Mouse (Mus musculus) liver, embryonic 12.5 days (tissue): Measurements from ENCODE around the gene Ptch1. TPM values are rescaled to one million over a fixed set of nuclear protein-coding genes. Genes with fewer than 3 reads are reported as not detected.

Experiments used
- ATAC-seq: fragments of 200-750 bp; cut with Nextera tagmentation; 2 replicates; pipeline ENCODE4 v1.8.0; 2017; ENCODE audit warnings: moderate number of reproducible peaks, mild to moderate bottlenecking, moderate library complexity
- H3K27ac ChIP-seq: fragments of 300-500 bp; sonication (generic); 2 replicates; pipeline ENCODE4 v1.5.1; 2016; ENCODE audit warnings: mild to moderate bottlenecking
- H3K27me3 ChIP-seq: fragments of 300-500 bp; sonication (generic); replicated peaks from 2 replicates; pipeline ENCODE4 v1.6.1; 2016; ENCODE audit warnings: mild to moderate bottlenecking, moderate library complexity
- H3K36me3 ChIP-seq: fragments of 300-500 bp; sonication (generic); 2 replicates; pipeline ENCODE4 v1.6.1; 2016; ENCODE audit warnings: mild to moderate bottlenecking, moderate library complexity
- H3K4me1 ChIP-seq: fragments of 300-500 bp; sonication (generic); 2 replicates; pipeline ENCODE4 v1.6.1; 2016
- H3K4me2 ChIP-seq: fragments of 300-500 bp; sonication (generic); 2 replicates; pipeline ENCODE4 v1.6.1; 2016; ENCODE audit warnings: mild to moderate bottlenecking, moderate library complexity
- H3K4me3 ChIP-seq: fragments of 300-500 bp; sonication (generic); 2 replicates; pipeline ENCODE4 v1.5.1; 2016; ENCODE audit warnings: mild to moderate bottlenecking, moderate library complexity
- H3K9ac ChIP-seq: fragments of 300-500 bp; sonication (generic); 2 replicates; pipeline ENCODE4 v1.6.1; 2016; ENCODE audit warnings: mild to moderate bottlenecking, moderate library complexity
- H3K9me3 ChIP-seq: fragments of 300-500 bp; sonication (generic); replicated peaks from 2 replicates; pipeline ENCODE4 v1.6.1; 2016; ENCODE audit warnings: mild to moderate bottlenecking, moderate library complexity
- WGBS: fragments of 180-500 bp; shearing (Covaris S2); methylation state at CpG from one replicate; pipeline ENCODE4 v1.1.7; 2016; ENCODE audit not compliant: insufficient replicate concordance; 5-methylcytosine and 5-hydroxymethylcytosine counted together
- polyA plus RNA-seq: library from polyadenylated mRNA; unstranded; fragments of >200 nt; fragmentation: Nextera tagmentation; extraction: Ambion mirVana; gene quantifications from 2 replicates; pipeline ENCODE4 v1.2.1, GENCODE M21; 2016

Ptch1 gene
- polyA plus RNA-seq, 1 experiment from 2014 or later = 7.0 TPM

- peaks cover 99% of the 10 kb centered on the region for H3K36me3 ChIP-seq
Measured at GRCm38 (mm10) chr13:63528164-63528675, 45.2 kb downstream of the Ptch1 start.

DNA sequence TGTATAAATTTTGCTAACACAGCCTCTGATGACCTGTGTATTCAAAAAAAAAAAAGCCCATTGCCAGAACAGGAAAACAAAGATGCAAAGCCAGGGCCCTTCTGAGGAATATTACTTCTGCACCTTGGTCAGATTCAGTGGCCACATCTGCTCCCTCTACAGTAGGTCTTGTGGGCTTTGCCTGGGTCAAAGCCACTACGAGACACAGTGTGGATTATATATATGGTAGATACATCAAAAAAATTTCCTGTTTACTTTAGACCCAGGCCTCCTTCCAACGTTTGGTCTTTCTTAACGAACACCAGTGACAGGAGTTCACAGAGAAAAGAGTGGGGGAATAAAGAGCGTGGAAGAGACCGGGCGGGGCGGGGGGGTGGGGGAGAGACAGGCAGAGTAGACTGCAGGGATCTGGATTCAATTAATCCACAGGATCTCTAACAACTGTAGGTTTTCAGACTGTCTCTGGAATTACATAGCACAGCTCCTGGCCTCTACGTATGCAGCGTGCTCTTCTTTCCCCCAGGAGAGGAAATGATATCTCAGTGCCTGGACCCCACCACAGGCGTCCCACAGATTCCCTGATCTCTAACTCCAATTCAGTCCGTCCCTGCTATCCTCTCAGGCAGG is 47.7 kb downstream of the Ptch1 start:
- no peaks in the 10 kb centered on the region for H3K27me3 ChIP-seq
- no peak for ATAC-seq
- H3K4me3 ChIP-seq = no peak overlapping the region
- no peaks in the 10 kb centered on the region for H3K9me3 ChIP-seq
- H3K4me2 ChIP-seq = no peak overlapping the region
- peaks cover 29% of the 10 kb centered on the region for H3K4me1 ChIP-seq
- H3K9ac ChIP-seq = no peak overlapping the region
- no peak overlapping the region for H3K27ac ChIP-seq
- 78% methylated on average over 11 of the region's 11 CpGs for WGBS
- peaks cover 96% of the 10 kb centered on the region for H3K36me3 ChIP-seq

More at GRCm38 (mm10) chr13:63528164-63528675, 45.2 kb downstream of the Ptch1 start:
- no peak overlapping the region for H3K27ac ChIP-seq
- H3K4me3 ChIP-seq = no peak overlapping the region
- no peaks in the 10 kb centered on the region for H3K9me3 ChIP-seq
- peaks cover 29% of the 10 kb centered on the region for H3K4me1 ChIP-seq
- peak; percentile 66; the same call in 1 of the 2 replicates for ATAC-seq
- H3K9ac ChIP-seq = no peak overlapping the region
- H3K27me3 ChIP-seq = no peaks in the 10 kb centered on the region
- H3K4me2 ChIP-seq = no peak overlapping the region; the same call in 1 of the 2 replicates
- 16% methylated on average over 5 of the region's 5 CpGs for WGBS

DNA sequence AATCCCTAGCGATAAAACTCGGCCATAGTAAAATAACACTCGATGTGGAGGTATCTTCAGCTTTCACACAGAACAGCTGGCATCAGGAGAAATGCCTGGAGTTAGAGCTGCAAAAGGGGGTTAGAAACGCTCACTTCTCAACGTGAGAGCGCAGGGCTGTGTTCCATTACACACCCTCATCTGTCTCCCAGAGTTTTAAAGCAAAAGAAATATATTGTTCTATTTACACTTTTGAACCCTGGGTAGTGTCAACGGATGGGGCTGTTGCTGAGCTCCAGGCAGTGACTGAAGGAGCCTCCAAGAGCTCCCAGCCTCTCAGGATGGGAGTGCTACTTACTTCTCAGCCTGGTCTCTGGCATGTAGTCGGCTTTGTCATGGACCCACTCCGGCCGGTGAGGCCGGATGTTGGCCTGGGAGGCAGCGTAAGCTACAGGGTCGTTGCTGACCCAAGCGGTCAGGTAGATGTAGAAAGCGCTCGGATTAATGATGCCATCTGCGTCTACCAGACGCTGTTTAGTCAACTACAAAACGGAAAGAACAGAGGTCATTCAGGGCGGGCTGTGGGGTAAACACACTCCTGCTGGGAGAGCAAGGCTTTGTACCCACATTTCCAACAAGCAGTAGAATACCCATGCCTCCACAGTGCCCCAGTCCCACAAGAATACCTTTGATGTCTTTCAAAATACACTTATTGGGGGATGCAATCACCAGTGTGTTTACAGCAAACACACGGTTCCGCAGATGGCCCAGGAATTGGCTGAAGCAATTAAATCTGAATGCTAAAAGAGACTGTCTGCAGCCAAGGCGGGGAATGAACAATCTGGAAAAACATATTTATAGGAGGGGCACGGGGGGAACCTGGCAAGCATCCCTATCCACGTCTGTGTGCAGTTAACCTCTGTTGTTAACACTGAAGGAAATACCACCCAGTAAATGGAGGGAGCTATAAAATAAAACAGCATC is 48.5 kb downstream of the Ptch1 start:
- no peak overlapping the region for H3K9ac ChIP-seq
- no peak overlapping the region for H3K4me2 ChIP-seq
- H3K27ac ChIP-seq = no peak overlapping the region
- no peaks in the 10 kb centered on the region for H3K27me3 ChIP-seq
- H3K9me3 ChIP-seq = no peaks in the 10 kb centered on the region
- H3K4me3 ChIP-seq = no peak overlapping the region
- WGBS = 82% methylated on average over 25 of the region's 25 CpGs
- H3K36me3 ChIP-seq = peaks cover 96% of the 10 kb centered on the region
- no peak for ATAC-seq
- peaks cover 23% of the 10 kb centered on the region for H3K4me1 ChIP-seq

GRCm38 (mm10) chr13:63524061-63524460 is 49.3 kb downstream of the Ptch1 start:
- WGBS = 89% methylated on average over 2 of the region's 2 CpGs
- H3K4me1 ChIP-seq = peaks cover 17% of the 10 kb centered on the region
- no peak overlapping the region for H3K4me3 ChIP-seq
- no peaks in the 10 kb centered on the region for H3K27me3 ChIP-seq
- ATAC-seq = no peak
- H3K9me3 ChIP-seq = no peaks in the 10 kb centered on the region
- H3K9ac ChIP-seq = no peak overlapping the region
- no peak overlapping the region for H3K27ac ChIP-seq
- H3K36me3 ChIP-seq = peaks cover 96% of the 10 kb centered on the region
- H3K4me2 ChIP-seq = no peak overlapping the region

GRCm38 (mm10) chr13:63522832-63523231 is 50.6 kb downstream of the Ptch1 start:
- no peaks in the 10 kb centered on the region for H3K27me3 ChIP-seq
- peaks cover 97% of the 10 kb centered on the region for H3K36me3 ChIP-seq
- 74% methylated on average over 10 of the region's 10 CpGs for WGBS
- no peak for ATAC-seq
- no peak overlapping the region for H3K4me2 ChIP-seq
- H3K9me3 ChIP-seq = no peaks in the 10 kb centered on the region
- no peak overlapping the region for H3K27ac ChIP-seq
- H3K4me3 ChIP-seq = no peak overlapping the region
- no peak overlapping the region for H3K9ac ChIP-seq
- peaks cover 5% of the 10 kb centered on the region; the same call in 1 of the 2 replicates for H3K4me1 ChIP-seq

DNA sequence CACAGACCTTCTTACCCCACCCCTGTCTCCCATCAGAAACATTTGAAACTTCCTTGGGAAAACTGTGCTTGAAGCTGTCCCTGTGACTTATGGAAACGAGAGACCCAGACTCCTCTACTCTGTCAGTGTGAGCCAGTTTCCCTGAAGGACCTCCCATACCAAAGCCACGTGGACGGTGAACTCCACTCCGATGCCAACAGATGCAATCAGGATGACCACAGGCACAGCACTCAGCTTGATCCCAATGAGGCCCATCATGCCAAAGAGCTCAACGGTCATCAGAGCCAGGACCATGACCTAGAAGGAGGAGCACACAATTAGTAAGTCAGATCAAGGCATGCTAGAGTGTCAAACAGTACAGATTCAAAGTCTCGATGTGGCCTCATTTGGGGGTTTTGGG is 53.3 kb downstream of the Ptch1 start:
- no peak for ATAC-seq
- Histone ChIP-seq H3K9ac (no peak overlapping the region), H3K36me3 (peaks cover 97% of the 10 kb centered on the region), H3K4me1 (no peaks in the 10 kb centered on the region), H3K4me2 (no peak overlapping the region), H3K27ac (no peak overlapping the region), H3K4me3 (no peak overlapping the region), H3K9me3 (no peaks in the 10 kb centered on the region), H3K27me3 (no peaks in the 10 kb centered on the region)
- 90% methylated on average over 6 of the region's 6 CpGs for WGBS

DNA sequence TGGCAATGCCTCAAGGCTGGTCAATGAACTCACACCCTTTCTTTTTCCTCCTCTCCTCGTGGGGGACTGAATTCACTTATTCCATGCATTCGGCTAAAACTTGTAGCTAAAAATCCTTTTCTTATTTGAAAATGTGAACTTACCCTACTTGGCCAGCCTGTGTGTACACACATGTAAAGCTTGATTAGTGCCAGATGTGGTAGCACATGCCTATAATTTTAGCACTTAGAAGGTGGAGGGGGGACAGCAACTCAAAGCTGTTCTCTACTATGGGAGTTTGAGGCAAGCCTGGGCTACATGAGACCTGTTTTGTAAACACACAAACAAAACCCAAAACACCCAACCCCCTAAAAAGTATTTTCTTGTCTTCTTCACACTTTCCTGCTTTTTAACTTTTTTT is 56.9 kb downstream of the Ptch1 start:
- no peaks in the 10 kb centered on the region for H3K9me3 ChIP-seq
- WGBS = 83% methylated on average over 2 of the region's 2 CpGs
- H3K4me3 ChIP-seq = no peak overlapping the region
- H3K9ac ChIP-seq = no peak overlapping the region
- no peaks in the 10 kb centered on the region for H3K27me3 ChIP-seq
- H3K27ac ChIP-seq = no peak overlapping the region
- peaks cover 97% of the 10 kb centered on the region for H3K36me3 ChIP-seq
- ATAC-seq = no peak
- H3K4me2 ChIP-seq = no peak overlapping the region
- no peaks in the 10 kb centered on the region for H3K4me1 ChIP-seq

DNA sequence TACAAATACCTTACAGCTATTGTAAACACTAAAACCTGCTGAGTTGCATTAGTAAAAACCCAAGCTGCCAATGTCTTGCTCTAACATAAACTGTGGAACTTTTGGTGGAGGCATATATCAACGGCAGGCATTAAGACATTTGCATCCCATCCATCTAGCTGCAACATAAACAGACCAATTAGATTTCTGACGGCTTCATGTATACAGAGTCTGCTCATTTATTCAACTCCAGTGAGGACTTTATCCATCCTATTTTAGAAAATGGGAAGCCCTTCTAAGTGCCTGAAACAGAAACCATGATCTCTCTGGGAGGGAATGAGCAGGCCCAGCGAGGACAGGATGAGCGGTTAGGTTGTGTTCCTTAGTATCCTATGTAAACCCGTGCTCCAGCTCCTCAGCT is 57.9 kb downstream of the Ptch1 start:
- Histone ChIP-seq H3K4me1 (no peaks in the 10 kb centered on the region), H3K4me3 (no peak overlapping the region), H3K27ac (no peak overlapping the region), H3K4me2 (no peak overlapping the region), H3K9ac (no peak overlapping the region), H3K9me3 (no peaks in the 10 kb centered on the region), H3K27me3 (no peaks in the 10 kb centered on the region), H3K36me3 (peaks cover 100% of the 10 kb centered on the region)
- no peak for ATAC-seq
- 80% methylated on average over 5 of the region's 5 CpGs for WGBS

GRCm38 (mm10) chr13:63514931-63515360 is 58.5 kb downstream of the Ptch1 start:
- Histone ChIP-seq H3K4me2 (no peak overlapping the region), H3K9me3 (no peaks in the 10 kb centered on the region), H3K4me3 (no peak overlapping the region), H3K27me3 (no peaks in the 10 kb centered on the region), H3K27ac (no peak overlapping the region), H3K4me1 (no peaks in the 10 kb centered on the region), H3K36me3 (peaks cover 100% of the 10 kb centered on the region), H3K9ac (no peak overlapping the region)
- WGBS = 83% methylated on average over 8 of the region's 8 CpGs
- no peak for ATAC-seq

DNA sequence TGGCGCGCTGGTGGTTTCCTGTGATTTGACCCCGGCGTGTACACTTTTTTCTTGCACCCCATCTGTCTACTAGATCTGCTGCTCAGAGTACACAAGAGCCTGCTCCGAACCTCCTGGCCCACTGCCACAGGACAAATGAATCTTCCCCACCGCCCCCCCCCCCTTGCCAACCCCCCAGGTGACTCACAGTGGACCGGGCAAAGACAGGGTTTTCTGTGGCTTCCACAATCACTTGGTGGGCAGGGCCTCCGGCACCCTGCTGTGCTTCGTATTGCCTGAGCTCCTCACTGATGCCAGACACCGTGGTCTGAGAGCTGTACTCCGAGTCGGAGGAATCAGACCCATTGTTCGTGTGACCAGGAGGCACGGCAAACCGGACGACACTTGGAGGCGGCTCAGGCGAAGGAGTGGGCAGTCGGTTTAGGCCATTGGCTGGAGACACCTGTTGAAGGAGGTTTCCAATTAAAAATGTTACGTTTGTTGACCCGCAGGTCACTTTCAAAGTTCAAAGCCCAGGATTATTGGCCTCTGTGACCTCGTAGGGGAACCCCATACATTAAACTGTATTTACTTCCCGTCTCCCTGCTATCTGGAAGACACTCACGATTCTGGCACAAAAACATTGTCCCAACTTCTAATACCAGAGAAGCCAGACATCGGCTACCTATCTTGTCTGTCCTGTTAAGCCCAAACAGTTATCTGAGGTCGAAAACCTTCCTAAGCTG is 59.9 kb downstream of the Ptch1 start:
- peaks cover 97% of the 10 kb centered on the region for H3K36me3 ChIP-seq
- no peaks in the 10 kb centered on the region for H3K4me1 ChIP-seq
- H3K27ac ChIP-seq = no peak overlapping the region
- 86% methylated on average over 26 of the region's 26 CpGs for WGBS
- H3K27me3 ChIP-seq = no peaks in the 10 kb centered on the region
- no peak overlapping the region for H3K4me2 ChIP-seq
- no peak overlapping the region for H3K4me3 ChIP-seq
- H3K9me3 ChIP-seq = no peaks in the 10 kb centered on the region
- H3K9ac ChIP-seq = no peak overlapping the region
- ATAC-seq = no peak

- Histone ChIP-seq H3K4me2 (no peak overlapping the region), H3K4me3 (no peak overlapping the region), H3K9me3 (no peaks in the 10 kb centered on the region), H3K9ac (no peak overlapping the region), H3K27ac (no peak overlapping the region), H3K4me1 (no peaks in the 10 kb centered on the region), H3K27me3 (no peaks in the 10 kb centered on the region), H3K36me3 (peaks cover 97% of the 10 kb centered on the region)
- no peak for ATAC-seq
- 75% methylated on average over 5 of the region's 6 CpGs for WGBS
Measured at GRCm38 (mm10) chr13:63512411-63512810, 61.0 kb downstream of the Ptch1 start.
